Mouse (Mus musculus): Measurements from ENCODE around the gene AC124502.3. TPM values are rescaled to one million over a fixed set of nuclear protein-coding genes. Genes with fewer than 3 reads are reported as not detected.
"Not testable (repeated sequence)": the region's sequence is repeated elsewhere in the genome, so short reads cannot be mapped to it uniquely, and the experiment has no call there.

The AC124502.3 gene
- total RNA-seq, 2 experiments from 2014 or later: 6.3 to 7.0 TPM

GRCm38 (mm10) chr19:5072389-5073019, 33.8 kb downstream of the AC124502.3 start:
- no peak for DNase-seq (ENCODE audit: extremely low spot score in 1 of 2, low spot score in 2 of 2)
- intact Hi-C loops (cut with DNase I): loop anchor here (2.0 kb wide), 1 partner anchor 16 kb away; no protein-coding TSS in a partner anchor

- peak in 1 of 2 experiments; percentile 60 for DNase-seq (ENCODE audit: extremely low spot score in 1 of 2, low spot score in 2 of 2)
- intact Hi-C loops (cut with DNase I): loop anchor here (2.0 kb wide), 1 partner anchor 16 kb away; no protein-coding TSS in a partner anchor
Measured at GRCm38 (mm10) chr19:5073028-5073427, 34.3 kb downstream of the AC124502.3 start.

DNA sequence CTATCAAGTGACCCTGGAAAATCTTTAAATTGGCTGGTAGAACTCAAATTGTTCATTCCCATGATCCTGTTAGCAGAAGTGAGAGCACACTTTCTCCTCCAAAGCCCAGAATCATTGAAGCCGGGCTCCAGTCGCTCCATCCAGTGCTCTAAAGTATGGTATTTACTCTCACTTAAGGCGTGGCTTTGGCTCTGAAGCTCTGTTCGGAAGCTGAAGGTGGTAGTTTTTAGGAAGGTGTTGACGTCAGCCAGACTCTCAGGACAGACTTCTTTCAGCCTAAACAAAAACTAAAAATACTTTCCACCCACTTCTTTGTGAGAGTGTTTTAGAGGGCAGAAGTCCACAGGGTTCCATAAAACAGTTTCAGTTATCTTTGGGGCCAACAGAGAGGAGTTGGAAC, 34.8 kb downstream of the AC124502.3 start:
- intact Hi-C loops (cut with DNase I): loop anchor here (2.0 kb wide), 1 partner anchor 17 kb away; no protein-coding TSS in a partner anchor
- no peak for DNase-seq (ENCODE audit: extremely low spot score in 1 of 2, low spot score in 2 of 2)

GRCm38 (mm10) chr19:5079279-5079678, 40.6 kb downstream of the AC124502.3 start:
- intact Hi-C loops (cut with DNase I): no loop called here
- DNase-seq (ENCODE audit: extremely low spot score in 1 of 2, low spot score in 2 of 2): no peak

- DNase-seq (ENCODE audit: extremely low spot score in 1 of 2, low spot score in 2 of 2): no peak
- intact Hi-C loops (cut with DNase I): no loop called here
Measured at GRCm38 (mm10) chr19:5082005-5082404, 43.3 kb downstream of the AC124502.3 start.

DNA sequence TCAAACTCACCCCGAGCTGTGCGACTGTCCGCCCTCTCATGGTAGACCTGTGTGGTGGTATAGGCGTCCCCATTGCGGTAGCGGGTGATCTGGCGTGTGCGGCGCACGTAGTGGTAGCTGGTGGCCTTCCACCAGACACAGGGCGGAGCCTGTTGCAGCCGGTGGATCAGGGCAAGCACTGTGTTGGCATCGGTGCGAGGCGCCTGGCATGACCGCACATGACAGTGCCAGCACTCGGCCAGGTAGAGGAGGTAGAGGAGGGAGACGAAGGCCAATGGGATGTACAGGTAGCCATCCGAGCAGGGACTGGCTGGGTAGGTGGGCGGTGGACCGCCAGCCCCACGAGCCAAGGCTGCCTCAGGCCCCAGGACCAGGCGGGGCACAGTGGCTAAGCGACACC, 43.9 kb downstream of the AC124502.3 start:
- intact Hi-C loops (cut with DNase I): no loop called here
- DNase-seq (ENCODE audit: extremely low spot score in 1 of 2, low spot score in 2 of 2): peak in 1 of 2 experiments; percentile 47

GRCm38 (mm10) chr19:5083961-5084833, 45.5 kb downstream of the AC124502.3 start:
- intact Hi-C loops (cut with DNase I): no loop called here
- no peak for DNase-seq (ENCODE audit: extremely low spot score in 1 of 2, low spot score in 2 of 2)

- peak in 1 of 2 experiments; percentile 54 for DNase-seq (ENCODE audit: extremely low spot score in 1 of 2, low spot score in 2 of 2)
- intact Hi-C loops (cut with DNase I): no loop called here
Measured at GRCm38 (mm10) chr19:5084834-5085144, 46.1 kb downstream of the AC124502.3 start.

- intact Hi-C loops (cut with DNase I): no loop called here
- DNase-seq (ENCODE audit: extremely low spot score in 1 of 2, low spot score in 2 of 2): peak in 1 of 2 experiments; percentile 64
Measured at GRCm38 (mm10) chr19:5085145-5085863, 46.6 kb downstream of the AC124502.3 start, which contains the start of gene Tmem151a. Gene Tmem151a (minus strand): TSS chr19:5085531.

DNA sequence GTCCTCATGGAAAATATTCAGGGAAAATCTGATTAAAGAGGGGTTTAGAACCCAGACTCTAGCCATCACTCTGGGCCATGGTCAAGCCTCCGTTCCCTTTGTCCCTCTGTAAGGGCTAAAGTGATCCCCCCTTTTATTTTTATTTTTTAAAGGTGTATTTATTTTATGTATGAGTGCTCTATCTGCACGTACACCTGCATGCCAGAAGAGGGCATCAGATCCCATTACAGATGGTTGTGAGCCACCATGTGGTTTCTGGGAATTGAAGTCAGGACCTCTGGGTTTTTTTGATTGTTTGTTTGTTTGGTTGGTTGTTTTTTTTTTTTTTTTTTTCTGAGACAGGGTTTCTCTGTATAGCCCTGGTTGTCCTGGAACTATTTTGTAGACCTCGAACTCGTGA, 47.8 kb downstream of the AC124502.3 start:
- DNase-seq (ENCODE audit: extremely low spot score in 1 of 2, low spot score in 2 of 2); intact Hi-C loops (cut with DNase I): not testable (repeated sequence)

DNA sequence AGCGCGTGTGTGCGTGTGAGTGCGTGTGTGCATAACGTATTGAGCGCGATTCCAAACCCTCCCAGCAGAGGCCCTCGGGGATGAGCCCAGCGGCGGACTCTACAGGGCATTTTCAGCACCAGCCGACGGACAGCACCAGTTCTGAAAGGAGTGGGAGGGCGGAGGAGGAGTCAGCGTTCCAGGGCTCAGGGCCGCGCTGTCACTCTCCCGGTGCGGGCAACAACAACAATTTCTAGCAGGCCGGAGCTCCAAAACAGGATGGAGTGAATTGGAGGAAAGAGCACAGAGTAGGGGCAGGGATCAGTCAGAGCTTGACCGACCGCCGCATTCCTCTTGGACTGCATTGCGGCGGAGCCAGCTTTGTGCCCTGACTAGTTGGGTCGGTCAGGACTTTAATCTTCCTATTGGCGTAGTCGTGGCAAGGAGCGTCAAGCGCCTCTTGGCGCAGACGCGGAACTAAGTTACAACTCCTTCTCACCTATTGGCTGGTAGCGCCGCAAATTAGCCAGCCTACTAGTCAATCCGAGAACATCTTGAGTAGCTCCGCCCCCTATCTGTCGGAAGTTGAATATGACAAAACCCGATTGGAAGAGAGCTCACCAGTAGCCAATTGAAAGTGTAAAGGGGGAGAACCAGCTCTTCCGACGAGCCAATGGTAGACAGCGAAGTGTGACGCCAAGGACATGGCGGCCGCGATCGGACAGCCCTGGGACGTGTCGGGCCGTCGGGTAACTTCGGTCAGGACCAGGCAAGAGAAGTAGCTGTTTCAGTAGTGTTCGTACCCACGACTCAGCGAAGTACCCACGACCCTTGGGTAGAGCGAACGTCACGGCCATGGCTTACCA, 49.4 kb downstream of the AC124502.3 start, which contains the start of gene Yif1a:
Yif1a (plus strand) TSS at position 655 of the 845 bp plus-strand sequence.
- peak; percentile 94 to 98 for DNase-seq (ENCODE audit: extremely low spot score in 1 of 2, low spot score in 2 of 2)
- intact Hi-C loops (cut with DNase I): no loop called here

DNA sequence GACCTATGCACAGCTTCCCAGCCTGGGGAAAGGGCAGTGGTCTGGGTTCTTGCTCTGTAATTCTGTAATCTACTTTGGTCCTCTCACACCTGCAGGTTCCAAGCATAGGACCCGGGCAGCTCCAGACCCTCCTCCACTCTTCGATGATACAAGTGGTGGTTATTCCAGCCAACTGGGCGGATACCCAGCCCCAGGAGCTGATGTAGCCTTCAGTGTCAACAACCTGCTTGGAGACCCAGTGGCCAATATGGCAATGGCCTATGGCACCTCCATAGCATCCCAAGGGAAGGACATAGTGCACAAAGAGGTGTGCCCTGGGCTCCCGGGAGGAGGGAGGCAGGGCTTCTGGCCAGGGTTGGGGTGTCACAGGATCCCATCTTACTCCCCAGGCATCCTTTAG, 50.6 kb downstream of the AC124502.3 start:
- intact Hi-C loops (cut with DNase I): no loop called here
- peak in 1 of 2 experiments; percentile 29 for DNase-seq (ENCODE audit: extremely low spot score in 1 of 2, low spot score in 2 of 2)

GRCm38 (mm10) chr19:5092083-5092482, 53.4 kb downstream of the AC124502.3 start:
- intact Hi-C loops (cut with DNase I): loop anchor here (5.0 kb wide), 1 partner anchor 50 kb away; no protein-coding TSS in a partner anchor
- DNase-seq (ENCODE audit: extremely low spot score in 1 of 2, low spot score in 2 of 2): peak in 1 of 2 experiments; percentile 49

- DNase-seq (ENCODE audit: extremely low spot score in 1 of 2, low spot score in 2 of 2): peak in 1 of 2 experiments; percentile 44
- intact Hi-C loops (cut with DNase I): loop anchor here (2.0 to 5.0 kb wide), 2 partner anchors 49 to 57 kb away; no protein-coding TSS in a partner anchor
Measured at GRCm38 (mm10) chr19:5093481-5094242, 55.0 kb downstream of the AC124502.3 start.

DNA sequence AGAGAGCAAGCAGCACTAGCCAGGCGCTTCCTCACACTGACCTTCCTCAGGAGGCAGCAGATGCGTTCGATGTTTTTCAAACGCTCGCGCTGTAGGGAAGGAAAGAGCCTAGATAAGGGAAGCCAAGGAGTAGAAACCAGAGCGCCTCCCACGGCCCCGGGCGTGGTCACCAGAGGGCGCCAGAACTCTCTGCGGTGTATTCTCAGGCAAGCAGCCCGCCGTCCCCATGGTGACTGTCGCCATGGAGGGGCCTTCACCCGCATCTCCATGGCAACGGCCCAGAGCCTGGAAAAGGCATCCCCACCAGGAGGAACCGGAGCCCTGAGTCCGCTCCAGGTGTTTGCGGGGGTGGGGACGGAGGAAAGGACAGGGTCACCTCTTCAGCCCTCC, 55.5 kb downstream of the AC124502.3 start:
- peak; percentile 96 to 97 for DNase-seq (ENCODE audit: extremely low spot score in 1 of 2, low spot score in 2 of 2)
- intact Hi-C loops (cut with DNase I): loop anchor here (2.0 to 5.0 kb wide), 2 partner anchors 48 to 57 kb away; no protein-coding TSS in a partner anchor

- intact Hi-C loops (cut with DNase I): loop anchor here (2.0 to 5.0 kb wide), 2 partner anchors 47 to 56 kb away; no protein-coding TSS in a partner anchor
- DNase-seq (ENCODE audit: extremely low spot score in 1 of 2, low spot score in 2 of 2): peak in 1 of 2 experiments; percentile 35
Measured at GRCm38 (mm10) chr19:5094746-5095417, 56.2 kb downstream of the AC124502.3 start.

All from left cerebral cortex, postnatal 10 days (tissue).